ENCODE assay signal across 22 mouse cellular contexts in the genomic region with DNA sequence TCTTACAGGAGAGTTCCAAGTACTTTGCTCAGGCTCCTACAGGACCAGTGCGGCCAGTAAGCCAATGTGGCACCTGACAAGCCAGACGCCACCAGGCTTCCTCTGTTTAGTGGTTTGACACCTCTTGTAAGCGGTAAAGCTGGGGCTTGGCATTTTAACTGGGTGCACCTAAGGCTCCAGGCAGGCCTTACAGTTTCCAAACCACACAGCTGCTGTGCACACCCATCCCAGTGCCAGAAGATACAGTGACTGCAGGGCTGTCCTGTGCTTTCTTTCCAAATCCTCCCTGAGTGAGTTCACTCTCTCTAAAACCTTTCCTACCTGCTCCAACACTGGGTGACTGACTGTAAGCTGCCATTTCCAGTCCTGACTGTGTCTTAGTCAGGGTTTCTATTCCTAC. TPM values are rescaled to one million over a fixed set of nuclear protein-coding genes. Genes with fewer than 3 reads are reported as not detected.
"Had no signal": no experiment of that assay in that cellular context is flagged by ENCODE, and none has a peak within 500 bp of the region (broad histone marks: within the 10 kb centered on the region; RNA-seq: fewer than 3 reads in every experiment).

No protein-coding gene starts in this region.

- ATAC-seq: liver, postnatal 0 days; lung, postnatal 0 days; midbrain, embryonic 13.5 days; midbrain, embryonic 15.5 days had no signal

- H3K4me1 ChIP-seq: lung, embryonic 15.5 days; midbrain, embryonic 13.5 days; midbrain, embryonic 15.5 days; neural tube, embryonic 13.5 days; neural tube, embryonic 15.5 days; stomach, embryonic 15.5 days had no signal

- H3K4me3 ChIP-seq: lung, embryonic 15.5 days; megakaryocyte, embryonic 14.5 days; midbrain, embryonic 13.5 days; midbrain, embryonic 15.5 days; neural tube, embryonic 13.5 days; neural tube, embryonic 15.5 days; stomach, embryonic 15.5 days had no signal

- H3K36me3 ChIP-seq: stomach, embryonic 15.5 days had no signal

- H3K4me2 ChIP-seq: lung, embryonic 15.5 days; midbrain, embryonic 11.5 days; midbrain, embryonic 13.5 days; midbrain, embryonic 15.5 days; neural tube, embryonic 13.5 days; neural tube, embryonic 15.5 days; stomach, embryonic 15.5 days had no signal

- DNase-seq: liver, postnatal 0 days; lung, adult 2 months; lung, postnatal 14 days; lung, postnatal 36 days; retina, postnatal 1 day; right cerebral cortex, postnatal 14 days; thymus, adult 18-20 months; thymus, postnatal 14 days; thymus, postnatal 36 days had no signal

- H3K27me3 ChIP-seq: lung, embryonic 15.5 days; midbrain, embryonic 13.5 days; midbrain, embryonic 15.5 days; neural tube, embryonic 13.5 days; neural tube, embryonic 15.5 days; stomach, embryonic 15.5 days had no signal

- H3K9ac ChIP-seq: liver, postnatal 0 days; lung, embryonic 15.5 days; midbrain, embryonic 13.5 days; midbrain, embryonic 15.5 days; neural tube, embryonic 13.5 days; neural tube, embryonic 15.5 days; stomach, embryonic 15.5 days had no signal

- H3K27ac ChIP-seq: lung, embryonic 15.5 days; macrophage; midbrain, embryonic 13.5 days; midbrain, embryonic 15.5 days; neural tube, embryonic 13.5 days; neural tube, embryonic 15.5 days; stomach, embryonic 15.5 days; stomach, postnatal 0 days had no signal

- H3K9me3 ChIP-seq: lung, embryonic 15.5 days; midbrain, embryonic 13.5 days; midbrain, embryonic 15.5 days; neural tube, embryonic 13.5 days; neural tube, embryonic 15.5 days; stomach, embryonic 15.5 days had no signal

RNA-seq across cellular contexts. Expression of a gene that starts 28.5 kb away (rescaled TPM):
- total RNA-seq: megakaryocyte progenitor cell, adult 5-6 weeks had no signal
- polyA plus RNA-seq: liver, postnatal 0 days; lung, embryonic 15.5 days; lung, postnatal 0 days; midbrain, embryonic 11.5 days; testis, adult 2 months had no signal
